Comparison of ENCODE assay signal across 10 mouse cellular contexts in the genomic region with DNA sequence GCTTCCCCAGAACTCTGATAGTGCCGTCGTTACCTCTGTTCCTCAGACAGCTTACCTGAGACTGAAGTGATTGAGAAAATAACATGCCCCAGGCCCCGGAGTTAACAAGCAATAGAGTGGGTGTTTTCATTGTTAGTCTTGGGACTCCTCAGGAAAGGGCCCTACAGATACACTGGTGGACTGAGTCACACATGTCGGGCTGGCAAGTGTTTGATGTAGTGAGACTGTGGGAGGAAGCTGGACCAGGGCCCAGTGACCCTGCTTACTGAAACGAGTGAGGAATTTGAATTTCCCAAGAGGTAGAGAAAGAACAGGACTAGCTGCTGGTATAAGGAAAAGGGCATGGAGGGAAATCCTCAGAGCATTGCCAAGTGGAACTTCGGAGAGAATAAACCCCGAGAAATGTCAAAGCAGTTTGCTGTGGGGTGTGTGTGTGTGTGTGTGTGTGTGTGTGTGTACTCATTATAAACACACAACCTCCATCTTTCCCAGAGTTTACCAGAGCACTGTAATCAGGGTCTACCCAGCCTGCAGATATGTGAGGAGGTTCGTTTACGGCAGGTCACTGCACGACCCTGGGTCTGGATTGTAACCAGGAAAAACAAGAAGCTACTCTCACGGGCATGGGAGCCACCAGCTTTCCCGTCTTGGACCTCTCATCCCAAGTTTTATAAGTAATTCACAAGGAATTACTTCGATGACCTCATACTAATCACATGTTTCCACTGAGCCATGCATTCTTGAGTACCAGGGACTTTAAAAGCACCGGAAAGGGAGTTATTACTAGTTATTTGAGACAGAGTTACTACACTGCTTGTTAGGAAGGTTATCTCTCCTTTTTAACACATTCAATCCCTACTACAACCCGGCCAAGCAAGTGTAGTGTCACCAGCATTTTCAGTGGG. TPM values are rescaled to one million over a fixed set of nuclear protein-coding genes. Genes with fewer than 3 reads are reported as not detected.
DNase-seq lines count a peak whose midpoint lies in the region; ATAC-seq and TF ChIP-seq lines count a peak whose summit lies in the region.
"Had no signal": no experiment of that assay in that cellular context is flagged by ENCODE, and none has a peak within 500 bp of the region (broad histone marks: within the 10 kb centered on the region; RNA-seq: fewer than 3 reads in every experiment).

No protein-coding gene starts in this region.

- no peak for TF ChIP-seq CTCF in hindbrain, postnatal 0 days (IDR thresholded peaks at IDR 0.05; ENCODE audit: low read depth)
- TF ChIP-seq CTCF in lung, adult 2 months (IDR thresholded peaks at IDR 0.05; ENCODE audit: insufficient read depth, low read length) = no peak

- H3K9me3 ChIP-seq in hindbrain, postnatal 0 days (ENCODE audit: low read length) = no peaks in the 10 kb centered on the region
- no peaks in the 10 kb centered on the region for H3K9me3 ChIP-seq in hindbrain, embryonic 13.5 days
- no peaks in the 10 kb centered on the region for H3K9me3 ChIP-seq in neural tube, embryonic 15.5 days (replicated peaks)
- H3K9me3 ChIP-seq: embryonic facial prominence, embryonic 15.5 days; G1E had no signal

- peak; percentile 39 for DNase-seq in hindbrain, postnatal 0 days (ENCODE audit: low spot score)
- peak; percentile 79 for DNase-seq in adrenal gland, postnatal 10 days
- peak; percentile 39 for DNase-seq in heart, postnatal 25 days (ENCODE audit: low spot score)
- DNase-seq in lung, adult 2 months = peak; percentile 61
- no peak for DNase-seq in natural killer cell, adult 2 months (ENCODE audit: low spot score in 2 of 2)
- no peak for DNase-seq in thymus, postnatal 0 days (ENCODE audit: low spot score)

- H3K4me2 ChIP-seq in hindbrain, postnatal 0 days (ENCODE audit: low read depth, low read length) = no peak overlapping the region
- H3K4me2 ChIP-seq in hindbrain, embryonic 13.5 days = no peak overlapping the region
- H3K4me2 ChIP-seq in neural tube, embryonic 15.5 days = no peak overlapping the region
- H3K4me2 ChIP-seq: embryonic facial prominence, embryonic 15.5 days had no signal

- intact Hi-C loops in heart, postnatal 25 days (cut with DNase I) = no loop called here

- ATAC-seq in hindbrain, postnatal 0 days = 0 out of 2 replicates have a peak, but pooled peaks have one; percentile 27
- no peak for ATAC-seq in hindbrain, embryonic 13.5 days (ENCODE audit: low FRiP score)
- no peak for ATAC-seq in neural tube, embryonic 15.5 days (ENCODE audit: low FRiP score)

- no peaks in the 10 kb centered on the region for H3K36me3 ChIP-seq in hindbrain, postnatal 0 days (ENCODE audit: insufficient read depth, low read length)
- H3K36me3 ChIP-seq in hindbrain, embryonic 13.5 days = no peaks in the 10 kb centered on the region
- no peaks in the 10 kb centered on the region for H3K36me3 ChIP-seq in neural tube, embryonic 15.5 days
- H3K36me3 ChIP-seq: embryonic facial prominence, embryonic 15.5 days; G1E had no signal

- WGBS in hindbrain, postnatal 0 days = 57% methylated on average over 15 of the region's 15 CpGs
- 84% methylated on average over 15 of the region's 15 CpGs for WGBS in hindbrain, embryonic 13.5 days
- 41% methylated on average over 15 of the region's 15 CpGs for WGBS in lung, adult 2 months
- 72% methylated on average over 15 of the region's 15 CpGs for WGBS in neural tube, embryonic 15.5 days

- no peak overlapping the region for H3K9ac ChIP-seq in hindbrain, postnatal 0 days (replicated peaks; ENCODE audit: low read length)
- no peak overlapping the region for H3K9ac ChIP-seq in hindbrain, embryonic 13.5 days
- H3K9ac ChIP-seq in neural tube, embryonic 15.5 days (replicated peaks) = no peak overlapping the region
- H3K9ac ChIP-seq: embryonic facial prominence, embryonic 15.5 days had no signal

- H3K4me1 ChIP-seq in hindbrain, postnatal 0 days (ENCODE audit: insufficient read depth, low read length) = no peaks in the 10 kb centered on the region
- no peaks in the 10 kb centered on the region for H3K4me1 ChIP-seq in hindbrain, embryonic 13.5 days (replicated peaks)
- H3K4me1 ChIP-seq in lung, adult 2 months (ENCODE audit: control insufficient read depth, insufficient read depth, low read length) = peaks cover 7% of the 10 kb centered on the region
- H3K4me1 ChIP-seq in neural tube, embryonic 15.5 days = 0 out of 2 replicates have a peak, but pooled peaks cover 6% of the 10 kb centered on the region

- TF ChIP-seq POLR2A in lung, adult 2 months (IDR thresholded peaks at IDR 0.05; ENCODE audit: borderline replicate concordance, extremely low read depth, low read depth, low read length) = no peak

- no peak overlapping the region for H3K27ac ChIP-seq in hindbrain, postnatal 0 days
- no peak overlapping the region for H3K27ac ChIP-seq in hindbrain, embryonic 13.5 days
- no peak overlapping the region for H3K27ac ChIP-seq in neural tube, embryonic 15.5 days (replicated peaks)
- H3K27ac ChIP-seq: embryonic facial prominence, embryonic 15.5 days had no signal

- H3K27me3 ChIP-seq in hindbrain, postnatal 0 days (ENCODE audit: insufficient read depth, low read length) = no peaks in the 10 kb centered on the region
- no peaks in the 10 kb centered on the region for H3K27me3 ChIP-seq in hindbrain, embryonic 13.5 days
- H3K27me3 ChIP-seq in neural tube, embryonic 15.5 days (replicated peaks) = no peaks in the 10 kb centered on the region

- H3K4me3 ChIP-seq in hindbrain, postnatal 0 days (ENCODE audit: low read length) = no peak overlapping the region
- H3K4me3 ChIP-seq in hindbrain, embryonic 13.5 days = no peak overlapping the region
- no peak overlapping the region for H3K4me3 ChIP-seq in lung, adult 2 months (replicated peaks; ENCODE audit: extremely low read depth, low read depth, low read length)
- no peak overlapping the region for H3K4me3 ChIP-seq in neural tube, embryonic 15.5 days (replicated peaks)
- H3K4me3 ChIP-seq: embryonic facial prominence, embryonic 15.5 days had no signal

RNA-seq across cellular contexts. Expression of a gene that starts 20.4 kb away (rescaled TPM):
- total RNA-seq in hindbrain, postnatal 0 days (2014; rRNA removed) = 5.7 and 8.0 TPM in 2 replicates
- polyA plus RNA-seq in hindbrain, postnatal 0 days (2015; fragmentation: Nextera tagmentation; extraction: Ambion mirVana) = 3.6 and 4.8 TPM in 2 replicates
- 5.7 and 6.8 TPM in 2 replicates for polyA plus RNA-seq in hindbrain, embryonic 13.5 days (2015; fragmentation: Nextera tagmentation; extraction: Ambion mirVana)
- 1 to 10 TPM; 4.9 to 7.2 TPM for total RNA-seq in adrenal gland, postnatal 10 days (2021)
- 1 to 10 TPM in 1 of 2 experiments, under 1 TPM in 1; 0.64 to 2.5 TPM for total RNA-seq in heart, postnatal 25 days (2021)
- 28.5 and 32.3 TPM in 2 replicates for polyA plus RNA-seq in lung, adult 2 months (2012; rRNA removed)
- polyA plus RNA-seq in thymus, postnatal 0 days (2015; fragmentation: Nextera tagmentation; extraction: Ambion mirVana) = 4.5 and 5.1 TPM in 2 replicates
- polyA plus RNA-seq in neural tube, embryonic 15.5 days (2015; fragmentation: Nextera tagmentation; extraction: Ambion mirVana) = 8.7 and 11.6 TPM in 2 replicates
- polyA plus RNA-seq: G1E had no signal

RNA-seq across cellular contexts. Expression of a gene that starts 23.6 kb away (rescaled TPM):
- total RNA-seq in hindbrain, postnatal 0 days (2014; rRNA removed) = 74.0 and 111 TPM in 2 replicates
- 89.8 and 94.6 TPM in 2 replicates for polyA plus RNA-seq in hindbrain, postnatal 0 days (2015; fragmentation: Nextera tagmentation; extraction: Ambion mirVana)
- 99.8 and 110 TPM in 2 replicates for polyA plus RNA-seq in hindbrain, embryonic 13.5 days (2015; fragmentation: Nextera tagmentation; extraction: Ambion mirVana)
- 10 to 100 TPM; 33.8 to 36.2 TPM for total RNA-seq in adrenal gland, postnatal 10 days (2021)
- total RNA-seq in heart, postnatal 25 days (2021) = 10 to 100 TPM; 26.9 to 29.3 TPM
- 35.4 and 35.6 TPM in 2 replicates for polyA plus RNA-seq in lung, adult 2 months (2012; rRNA removed)
- polyA plus RNA-seq in thymus, postnatal 0 days (2015; fragmentation: Nextera tagmentation; extraction: Ambion mirVana) = 53.0 and 59.3 TPM in 2 replicates
- 90.1 and 105 TPM in 2 replicates for polyA plus RNA-seq in neural tube, embryonic 15.5 days (2015; fragmentation: Nextera tagmentation; extraction: Ambion mirVana)

Comparison
In these comparisons a context has a peak if more than half of its experiments do, and no peak if none do; other contexts are left out.
1. DNase-seq: peak in hindbrain, postnatal 0 days (single experiment), adrenal gland, postnatal 10 days (single experiment), heart, postnatal 25 days (single experiment) and lung, adult 2 months (single experiment); none in natural killer cell, adult 2 months (0 of 2) and thymus, postnatal 0 days (single experiment).